ENCODE assay signal across 10 mouse cellular contexts in the genomic region with DNA sequence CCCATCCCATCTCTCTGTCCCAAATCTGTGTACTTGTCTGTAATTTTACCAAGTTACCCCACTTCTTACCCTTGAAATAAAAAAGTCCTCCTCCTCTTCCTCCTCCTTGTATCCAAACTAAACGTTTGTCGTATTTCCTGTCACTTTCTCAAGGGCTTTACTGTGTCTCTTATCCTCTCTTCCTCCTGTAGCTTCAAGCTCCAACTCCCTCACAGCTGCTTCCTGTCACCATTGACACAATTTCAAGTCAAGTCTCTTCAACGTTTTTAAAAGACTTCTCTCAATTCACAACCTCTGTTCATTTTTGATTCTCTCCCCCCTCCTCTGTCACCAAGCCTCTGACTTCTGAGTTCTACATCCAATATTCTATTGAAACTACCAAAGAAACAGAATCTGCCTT. TPM values are rescaled to one million over a fixed set of nuclear protein-coding genes. Genes with fewer than 3 reads are reported as not detected.
DNase-seq lines count a peak whose midpoint lies in the region; ATAC-seq and TF ChIP-seq lines count a peak whose summit lies in the region.
"Had no signal": no experiment of that assay in that cellular context is flagged by ENCODE, and none has a peak within 500 bp of the region (broad histone marks: within the 10 kb centered on the region; RNA-seq: fewer than 3 reads in every experiment).

A gene (minus strand): TSS at position 119 of the 400 bp plus-strand sequence.

- TF ChIP-seq CTCF in lung, adult 2 months (IDR thresholded peaks at IDR 0.05; ENCODE audit: insufficient read depth, low read length): no peak

- H3K9ac ChIP-seq in lung, embryonic 15.5 days: no peak within 1 kb of the TSS
- no peak within 1 kb of the TSS for H3K9ac ChIP-seq in intestine, embryonic 16.5 days (ENCODE audit: low read depth, low read length)
- H3K9ac ChIP-seq: forebrain, embryonic 12.5 days had no signal

- no peak for TF ChIP-seq POLR2A in lung, adult 2 months (IDR thresholded peaks at IDR 0.05; ENCODE audit: borderline replicate concordance, extremely low read depth, low read depth, low read length)

- 31% methylated on average over 3 of the region's 3 CpGs for WGBS in lung, embryonic 15.5 days
- 18% methylated on average over 3 of the region's 3 CpGs for WGBS in lung, adult 2 months
- WGBS in intestine, embryonic 16.5 days: 49% methylated on average over 3 of the region's 3 CpGs

- H3K36me3 ChIP-seq in lung, embryonic 15.5 days: no peaks in the 10 kb centered on the region
- no peaks in the 10 kb centered on the region for H3K36me3 ChIP-seq in intestine, embryonic 16.5 days (ENCODE audit: control insufficient read depth, insufficient read depth, low read length)
- H3K36me3 ChIP-seq: forebrain, embryonic 12.5 days had no signal

- no peaks in the 10 kb centered on the region for H3K9me3 ChIP-seq in lung, embryonic 15.5 days
- no peaks in the 10 kb centered on the region for H3K9me3 ChIP-seq in intestine, embryonic 16.5 days (ENCODE audit: control insufficient read depth, low read length)
- H3K9me3 ChIP-seq: forebrain, embryonic 12.5 days had no signal

- DNase-seq in adrenal gland, adult 2 months: no peak
- DNase-seq in adrenal gland, postnatal 36 days: no peak
- no peak for DNase-seq in lung, adult 2 months
- peak; percentile 75 for DNase-seq in thymus, postnatal 0 days (ENCODE audit: low spot score)
- no peak for DNase-seq in embryo, embryonic 9.5 days (ENCODE audit: extremely low spot score)
- DNase-seq in MN1 (ENCODE audit: low spot score): no peak
- DNase-seq: right cerebral cortex, postnatal 14 days had no signal

- H3K27ac ChIP-seq in lung, embryonic 15.5 days: no peak within 1 kb of the TSS
- no peak within 1 kb of the TSS for H3K27ac ChIP-seq in intestine, embryonic 16.5 days (ENCODE audit: low read length)
- H3K27ac ChIP-seq: forebrain, embryonic 12.5 days had no signal

- no peak within 1 kb of the TSS for H3K4me2 ChIP-seq in lung, embryonic 15.5 days
- no peak within 1 kb of the TSS for H3K4me2 ChIP-seq in intestine, embryonic 16.5 days (ENCODE audit: low read depth, low read length)
- H3K4me2 ChIP-seq: forebrain, embryonic 12.5 days had no signal

- no peak for ATAC-seq in lung, embryonic 15.5 days (ENCODE audit: borderline replicate concordance, extremely low read depth, low FRiP score, low TSS enrichment)
- no peak for ATAC-seq in intestine, embryonic 16.5 days

- H3K4me1 ChIP-seq in lung, embryonic 15.5 days: no peaks in the 10 kb centered on the region
- no peaks in the 10 kb centered on the region for H3K4me1 ChIP-seq in lung, adult 2 months (ENCODE audit: control insufficient read depth, insufficient read depth, low read length)
- no peaks in the 10 kb centered on the region for H3K4me1 ChIP-seq in intestine, embryonic 16.5 days (ENCODE audit: control insufficient read depth, insufficient read depth, low read length)
- H3K4me1 ChIP-seq: forebrain, embryonic 12.5 days had no signal

- no peaks in the 10 kb centered on the region for H3K27me3 ChIP-seq in lung, embryonic 15.5 days
- no peaks in the 10 kb centered on the region for H3K27me3 ChIP-seq in intestine, embryonic 16.5 days (replicated peaks; ENCODE audit: control insufficient read depth, insufficient read depth, low read length)
- H3K27me3 ChIP-seq: forebrain, embryonic 12.5 days had no signal

- no peak within 1 kb of the TSS for H3K4me3 ChIP-seq in lung, embryonic 15.5 days
- no peak within 1 kb of the TSS for H3K4me3 ChIP-seq in lung, adult 2 months (replicated peaks; ENCODE audit: extremely low read depth, low read depth, low read length)
- H3K4me3 ChIP-seq in intestine, embryonic 16.5 days (ENCODE audit: low read length): no peak within 1 kb of the TSS
- H3K4me3 ChIP-seq: forebrain, embryonic 12.5 days had no signal

RNA-seq across cellular contexts. Expression of the gene that starts here (rescaled TPM):
- 10 to 100 TPM; 11.4 to 24.7 TPM for total RNA-seq in adrenal gland, adult 2 months (2021)
- 0.71 and 0.79 TPM in 2 replicates for polyA plus RNA-seq in adrenal gland, adult 2 months (2012; rRNA removed)
- 10 to 100 TPM in 1 of 2 experiments, 1 to 10 TPM in 1; 9.6 to 17.7 TPM for total RNA-seq in adrenal gland, postnatal 36 days (2021)
- polyA plus RNA-seq in lung, embryonic 15.5 days (2015; fragmentation: Nextera tagmentation; extraction: Ambion mirVana): 20.6 and 25.6 TPM in 2 replicates
- polyA plus RNA-seq in lung, adult 2 months (2012; rRNA removed): 3.8 and 6.4 TPM in 2 replicates
- 16.9 and 18.7 TPM in 2 replicates for polyA plus RNA-seq in intestine, embryonic 16.5 days (2015; fragmentation: Nextera tagmentation; extraction: Ambion mirVana)
- 25.3 and 32.3 TPM in 2 replicates for polyA plus RNA-seq in thymus, postnatal 0 days (2015; fragmentation: Nextera tagmentation; extraction: Ambion mirVana)
